Mouse (Mus musculus): ENCODE measurements around the gene Olfr181.

Olfr181 gene

GRCm38 (mm10) chr16:58928655-58929054, at the start of gene Olfr181:
TSS of gene Olfr181 (minus strand) at chr16:58928755.
- DNase-seq (ENCODE audit: low read depth, low spot score): no peak

GRCm38 (mm10) chr16:58929292-58929691, 737 bp upstream of the Olfr181 start, which contains the start of gene Olfr180:
TSS of gene Olfr180 (minus strand) at chr16:58929392.
- no peak for DNase-seq (ENCODE audit: low read depth, low spot score)

- no peak for DNase-seq (ENCODE audit: low read depth, low spot score)
These were observed 36.6 kb downstream of the Olfr181 start, which contains the start of gene Olfr178 for GRCm38 (mm10) chr16:58891963-58892362. TSS of gene Olfr178 (minus strand) at chr16:58892063.

- DNase-seq (ENCODE audit: low read depth, low spot score): peak; percentile 51
These were observed 44.1 kb downstream of the Olfr181 start for GRCm38 (mm10) chr16:58884416-58884815.

Data from telencephalon, adult 2 months (tissue).